Comparison of ENCODE assay signal across 14 mouse cellular contexts in genomic region chr6:97339271-97339681, GRCm38 (mm10).
DNase-seq lines count a peak whose midpoint lies in the region; ATAC-seq and TF ChIP-seq lines count a peak whose summit lies in the region.
"Had no signal": no experiment of that assay in that cellular context is flagged by ENCODE, and none has a peak within 500 bp of the region (broad histone marks: within the 10 kb centered on the region; RNA-seq: fewer than 3 reads in every experiment).

No protein-coding gene starts in this region.

- H3K9me3 ChIP-seq in midbrain, embryonic 12.5 days = no peaks in the 10 kb centered on the region
- no peaks in the 10 kb centered on the region for H3K9me3 ChIP-seq in midbrain, embryonic 15.5 days
- no peaks in the 10 kb centered on the region for H3K9me3 ChIP-seq in hindbrain, embryonic 11.5 days (ENCODE audit: control insufficient read depth, low read length)
- H3K9me3 ChIP-seq: limb, embryonic 13.5 days had no signal

- no peak overlapping the region for H3K4me3 ChIP-seq in midbrain, embryonic 12.5 days
- H3K4me3 ChIP-seq in midbrain, embryonic 15.5 days = no peak overlapping the region
- H3K4me3 ChIP-seq in hindbrain, embryonic 11.5 days (ENCODE audit: low read depth, low read length) = no peak overlapping the region
- no peak overlapping the region for H3K4me3 ChIP-seq in lung, adult 2 months (replicated peaks; ENCODE audit: extremely low read depth, low read depth, low read length)
- H3K4me3 ChIP-seq: erythroblast, embryonic 14.5 days; limb, embryonic 13.5 days had no signal

- peak; percentile 33 for DNase-seq in embryo, embryonic 10 days (ENCODE audit: low spot score)
- no peak for DNase-seq in embryo, embryonic 9.5 days (ENCODE audit: extremely low spot score)
- DNase-seq in hindbrain, embryonic 11.5 days (ENCODE audit: low spot score) = no peak
- DNase-seq in yolk sac, embryonic 10.5 days (ENCODE audit: low spot score) = peak; percentile 54
- no peak for DNase-seq in lung, adult 2 months
- no peak for DNase-seq in gastrocnemius, postnatal 10 days
- DNase-seq: cerebellum, postnatal 14 days; gastrocnemius, postnatal 36 days; kidney, postnatal 36 days; lung, embryonic 14.5 days had no signal

- H3K27ac ChIP-seq in midbrain, embryonic 12.5 days (replicated peaks) = peak overlapping the region; percentile 31; the same call in 1 of the 2 replicates
- no peak overlapping the region for H3K27ac ChIP-seq in midbrain, embryonic 15.5 days
- peak overlapping the region; percentile 58; the same call in 1 of the 2 replicates for H3K27ac ChIP-seq in hindbrain, embryonic 11.5 days (ENCODE audit: low read depth, low read length)
- H3K27ac ChIP-seq: limb, embryonic 13.5 days had no signal

- no peak overlapping the region for H3K9ac ChIP-seq in midbrain, embryonic 12.5 days (replicated peaks)
- H3K9ac ChIP-seq in midbrain, embryonic 15.5 days = no peak overlapping the region
- H3K9ac ChIP-seq in hindbrain, embryonic 11.5 days (ENCODE audit: low read depth, low read length) = no peak overlapping the region
- H3K9ac ChIP-seq: limb, embryonic 13.5 days; lung, embryonic 14.5 days had no signal

- TF ChIP-seq CTCF in lung, adult 2 months (IDR thresholded peaks at IDR 0.05; ENCODE audit: insufficient read depth, low read length) = no peak

- H3K4me2 ChIP-seq in midbrain, embryonic 12.5 days (replicated peaks) = no peak overlapping the region
- H3K4me2 ChIP-seq in midbrain, embryonic 15.5 days = no peak overlapping the region
- no peak overlapping the region for H3K4me2 ChIP-seq in hindbrain, embryonic 11.5 days (replicated peaks; ENCODE audit: low read depth, low read length)
- H3K4me2 ChIP-seq: limb, embryonic 13.5 days; lung, embryonic 14.5 days had no signal

- H3K4me1 ChIP-seq in midbrain, embryonic 12.5 days = peaks cover 26% of the 10 kb centered on the region
- H3K4me1 ChIP-seq in midbrain, embryonic 15.5 days = no peaks in the 10 kb centered on the region
- H3K4me1 ChIP-seq in hindbrain, embryonic 11.5 days (replicated peaks; ENCODE audit: control insufficient read depth, insufficient read depth, low read length) = peaks cover 5% of the 10 kb centered on the region; the same call in 1 of the 2 replicates
- H3K4me1 ChIP-seq in lung, adult 2 months (ENCODE audit: control insufficient read depth, insufficient read depth, low read length) = no peaks in the 10 kb centered on the region
- H3K4me1 ChIP-seq: limb, embryonic 13.5 days had no signal

- TF ChIP-seq POLR2A in lung, adult 2 months (IDR thresholded peaks at IDR 0.05; ENCODE audit: borderline replicate concordance, extremely low read depth, low read depth, low read length) = no peak

- H3K36me3 ChIP-seq in midbrain, embryonic 12.5 days = no peaks in the 10 kb centered on the region
- H3K36me3 ChIP-seq in midbrain, embryonic 15.5 days (replicated peaks) = no peaks in the 10 kb centered on the region
- H3K36me3 ChIP-seq in hindbrain, embryonic 11.5 days (ENCODE audit: control insufficient read depth, insufficient read depth, low read length) = no peaks in the 10 kb centered on the region
- H3K36me3 ChIP-seq: limb, embryonic 13.5 days had no signal

- 13% methylated on average over 5 of the region's 5 CpGs for WGBS in midbrain, embryonic 12.5 days
- WGBS in midbrain, embryonic 15.5 days = 22% methylated on average over 5 of the region's 5 CpGs
- WGBS in hindbrain, embryonic 11.5 days = 30% methylated on average over 5 of the region's 5 CpGs
- 73% methylated on average over 5 of the region's 5 CpGs for WGBS in lung, adult 2 months

- no peaks in the 10 kb centered on the region for H3K27me3 ChIP-seq in midbrain, embryonic 12.5 days
- no peaks in the 10 kb centered on the region for H3K27me3 ChIP-seq in midbrain, embryonic 15.5 days (replicated peaks)
- no peaks in the 10 kb centered on the region for H3K27me3 ChIP-seq in hindbrain, embryonic 11.5 days (ENCODE audit: control insufficient read depth, insufficient read depth, low read length)
- H3K27me3 ChIP-seq: limb, embryonic 13.5 days had no signal

- peak; percentile 50; the same call in 1 of the 2 replicates for ATAC-seq in midbrain, embryonic 12.5 days (ENCODE audit: low FRiP score, low read depth)
- no peak for ATAC-seq in midbrain, embryonic 15.5 days (replicated peaks)
- peak; percentile 72 for ATAC-seq in hindbrain, embryonic 11.5 days (ENCODE audit: low FRiP score)

Comparison
In these comparisons a context has a peak if more than half of its experiments do, and no peak if none do; other contexts are left out.
1. DNase-seq: peak in embryo, embryonic 10 days (single experiment) and yolk sac, embryonic 10.5 days (single experiment); none in embryo, embryonic 9.5 days (single experiment), hindbrain, embryonic 11.5 days (single experiment), lung, adult 2 months (single experiment) and gastrocnemius, postnatal 10 days (single experiment).